Mouse (Mus musculus) liver, postnatal 0 days (tissue): ENCODE results near the gene Nif3l1.

ENCODE experiments used
- CTCF ChIP-seq: sonication (generic); IDR thresholded peaks from 2 replicates; pipeline ENCODE4 v1.5.1; 2016; ENCODE audit warnings: antibody characterized with exemption, low read depth
- EP300 ChIP-seq: IDR thresholded peaks from 2 replicates; pipeline ENCODE4 v1.6.1; 2016; ENCODE audit warnings: antibody characterized with exemption, low read depth, mild to moderate bottlenecking

DNA sequence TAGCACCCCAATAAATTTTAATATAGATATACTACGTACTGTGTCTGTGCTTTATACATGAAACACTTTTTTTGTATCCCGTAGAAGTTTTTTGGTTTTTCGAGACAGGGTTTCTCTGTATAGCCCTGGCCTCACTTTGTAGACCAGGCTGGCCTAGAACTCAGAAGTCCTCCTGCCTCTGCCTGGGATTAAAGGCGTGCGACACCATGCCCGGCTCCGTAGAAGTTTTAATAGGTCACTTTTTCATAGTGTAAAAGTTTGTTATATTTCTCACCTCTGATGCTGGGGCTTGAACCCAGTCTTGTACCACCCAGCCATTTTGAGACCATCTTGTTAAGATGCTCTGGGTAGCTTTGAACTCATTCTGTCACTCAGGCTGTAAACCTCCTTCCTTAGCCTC lies 37.6 kb upstream of the Nif3l1 start:
- TF ChIP-seq CTCF (no peak), EP300 (no peak)
